Mouse (Mus musculus) skeletal muscle tissue, adult 2 months (tissue): ENCODE measurements around the gene Gm20388.

Experiments used
- DNase-seq: peaks from one replicate; pipeline ENCODE4 v3.0.0-alpha.2; 2012; ENCODE audit warnings: low read depth, low spot score

The Gm20388 gene

GRCm38 (mm10) chr8:124198230-124198629 is 4287.6 kb downstream of the Gm20388 start:
- DNase-seq: no peak

GRCm38 (mm10) chr8:124200400-124200799 is 4289.8 kb downstream of the Gm20388 start:
- DNase-seq: no peak

- DNase-seq: no peak
Measured at GRCm38 (mm10) chr8:124201706-124202105, 4291.1 kb downstream of the Gm20388 start.

GRCm38 (mm10) chr8:124202895-124203294 is 4292.3 kb downstream of the Gm20388 start:
- no peak for DNase-seq

- no peak for DNase-seq
Measured at GRCm38 (mm10) chr8:124204001-124204601, 4293.5 kb downstream of the Gm20388 start.

- no peak for DNase-seq
Measured at GRCm38 (mm10) chr8:124212148-124212547, 4301.5 kb downstream of the Gm20388 start.

GRCm38 (mm10) chr8:124216951-124217350 is 4306.3 kb downstream of the Gm20388 start:
- no peak for DNase-seq

GRCm38 (mm10) chr8:124229883-124230282 is 4319.2 kb downstream of the Gm20388 start:
- DNase-seq: no peak

GRCm38 (mm10) chr8:124230496-124231175 is 4320.0 kb downstream of the Gm20388 start:
- DNase-seq: no peak

- peak; percentile 67 for DNase-seq
Measured at GRCm38 (mm10) chr8:124231176-124231484, 4320.5 kb downstream of the Gm20388 start, which contains the start of gene Galnt2. Gene Galnt2, plus strand, starts transcription at chr8:124231391.

- DNase-seq: no peak
Measured at GRCm38 (mm10) chr8:124231485-124232279, 4321.0 kb downstream of the Gm20388 start.

GRCm38 (mm10) chr8:124232280-124232600 is 4321.6 kb downstream of the Gm20388 start:
- DNase-seq: no peak

- no peak for DNase-seq
Measured at GRCm38 (mm10) chr8:124234496-124234895, 4323.9 kb downstream of the Gm20388 start.

- DNase-seq: no peak
Measured at GRCm38 (mm10) chr8:124235536-124235935, 4324.9 kb downstream of the Gm20388 start.

GRCm38 (mm10) chr8:124239350-124239749 is 4328.7 kb downstream of the Gm20388 start:
- DNase-seq: no peak

- DNase-seq: no peak
Measured at GRCm38 (mm10) chr8:124240932-124241331, 4330.3 kb downstream of the Gm20388 start.

- no peak for DNase-seq
Measured at GRCm38 (mm10) chr8:124242208-124242607, 4331.6 kb downstream of the Gm20388 start.

- DNase-seq: no peak
Measured at GRCm38 (mm10) chr8:124242913-124243312, 4332.3 kb downstream of the Gm20388 start.

- DNase-seq: no peak
Measured at GRCm38 (mm10) chr8:124247581-124247980, 4336.9 kb downstream of the Gm20388 start.

- no peak for DNase-seq
Measured at GRCm38 (mm10) chr8:124248688-124249087, 4338.0 kb downstream of the Gm20388 start.

- DNase-seq: no peak
Measured at GRCm38 (mm10) chr8:124250255-124250654, 4339.6 kb downstream of the Gm20388 start.

GRCm38 (mm10) chr8:124250785-124251184 is 4340.1 kb downstream of the Gm20388 start:
- no peak for DNase-seq

GRCm38 (mm10) chr8:124252533-124252950 is 4341.9 kb downstream of the Gm20388 start:
- DNase-seq: no peak
